Mouse (Mus musculus) forebrain, embryonic 14.5 days (tissue): ENCODE data around the gene Ubtd2. TPM values are rescaled to one million over a fixed set of nuclear protein-coding genes. Genes with fewer than 3 reads are reported as not detected.

Experiments used
- ATAC-seq: fragments of 200-750 bp; cut with Nextera tagmentation; 2 replicates; pipeline ENCODE4 v1.8.0; 2017; ENCODE audit warnings: mild to moderate bottlenecking, moderate library complexity
- DNase-seq: peaks from one replicate; pipeline ENCODE4 v3.0.0-alpha.2; 2015; ENCODE audit warnings: low spot score
- H3K27ac ChIP-seq: fragments of 300-500 bp; sonication (generic); 2 replicates; pipeline ENCODE4 v1.5.1; 2014; ENCODE audit warnings: low read depth, mild to moderate bottlenecking, control low read depth, low read length, moderate library complexity
- H3K27me3 ChIP-seq: fragments of 300-500 bp; sonication (generic); replicated peaks from 2 replicates; pipeline ENCODE4 v1.6.1; 2014; ENCODE audit warnings: low read length, control low read depth, mixed read lengths; ENCODE audit not compliant: control insufficient read depth, insufficient read depth
- H3K36me3 ChIP-seq: fragments of 300-500 bp; sonication (generic); 2 replicates; pipeline ENCODE4 v1.6.1; 2014; ENCODE audit warnings: low read length, control low read depth; ENCODE audit not compliant: control insufficient read depth, insufficient read depth
- H3K4me1 ChIP-seq: fragments of 300-500 bp; sonication (generic); 2 replicates; pipeline ENCODE4 v1.6.1; 2014; ENCODE audit warnings: antibody characterized with exemption, low read length, control low read depth; ENCODE audit not compliant: control insufficient read depth, insufficient read depth
- H3K4me2 ChIP-seq: fragments of 300-500 bp; sonication (generic); 2 replicates; pipeline ENCODE4 v1.6.1; 2014; ENCODE audit warnings: mild to moderate bottlenecking, control low read depth, low read length
- H3K4me3 ChIP-seq: fragments of 300-500 bp; sonication (generic); 2 replicates; pipeline ENCODE4 v1.5.1; 2014; ENCODE audit warnings: low read depth, low read length, control low read depth
- H3K9ac ChIP-seq: fragments of 300-500 bp; sonication (generic); 2 replicates; pipeline ENCODE4 v1.6.1; 2014; ENCODE audit warnings: mild to moderate bottlenecking, low read length, control low read depth, moderate library complexity
- H3K9me3 ChIP-seq: fragments of 300-500 bp; sonication (generic); replicated peaks from 2 replicates; pipeline ENCODE4 v1.6.1; 2016; ENCODE audit warnings: low read length, control low read depth, mixed read lengths; ENCODE audit not compliant: control insufficient read depth
- WGBS: fragments of 180-500 bp; shearing (Covaris S2); extraction: QIAGEN DNeasy Blood & Tissue Kit; methylation state at CpG from one replicate; pipeline ENCODE4 v1.1.7; 2014; 5-methylcytosine and 5-hydroxymethylcytosine counted together
- polyA plus RNA-seq: library from polyadenylated mRNA; unstranded; fragments of >200 nt; fragmentation: Nextera tagmentation; extraction: Ambion mirVana; gene quantifications from 2 replicates; pipeline ENCODE4 v1.2.1, GENCODE M21; 2014

Gene Ubtd2
- polyA plus RNA-seq, 1 experiment from 2014 or later: 71.7 TPM

DNA sequence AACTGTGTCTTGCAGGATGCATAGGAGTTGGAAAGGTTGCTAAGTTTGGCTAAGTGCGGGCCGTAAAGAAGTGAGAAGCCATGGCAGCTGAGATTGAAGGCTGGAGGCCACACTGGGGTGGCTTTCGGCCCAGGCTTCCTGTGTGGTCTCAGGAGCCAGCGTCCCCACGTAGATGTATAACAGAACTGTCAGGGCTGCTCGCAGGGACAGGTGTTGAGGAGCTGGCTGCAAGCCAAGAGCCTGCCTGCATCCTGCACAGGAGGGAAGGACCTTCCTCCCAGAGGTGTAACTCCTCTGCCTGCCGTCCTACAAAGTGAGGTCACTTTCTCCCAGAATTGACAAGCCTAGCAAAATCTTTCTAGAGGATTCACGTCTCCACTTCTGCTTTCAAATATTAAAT is 103.5 kb downstream of the Ubtd2 start:
- no peak for DNase-seq
- H3K9ac ChIP-seq: no peak overlapping the region
- no peaks in the 10 kb centered on the region for H3K36me3 ChIP-seq
- no peaks in the 10 kb centered on the region for H3K27me3 ChIP-seq
- H3K4me1 ChIP-seq: no peaks in the 10 kb centered on the region
- H3K27ac ChIP-seq: no peak overlapping the region
- no peak overlapping the region for H3K4me2 ChIP-seq
- H3K9me3 ChIP-seq: no peaks in the 10 kb centered on the region
- no peak for ATAC-seq
- 56% methylated on average over 8 of the region's 8 CpGs for WGBS
- H3K4me3 ChIP-seq: no peak overlapping the region

DNA sequence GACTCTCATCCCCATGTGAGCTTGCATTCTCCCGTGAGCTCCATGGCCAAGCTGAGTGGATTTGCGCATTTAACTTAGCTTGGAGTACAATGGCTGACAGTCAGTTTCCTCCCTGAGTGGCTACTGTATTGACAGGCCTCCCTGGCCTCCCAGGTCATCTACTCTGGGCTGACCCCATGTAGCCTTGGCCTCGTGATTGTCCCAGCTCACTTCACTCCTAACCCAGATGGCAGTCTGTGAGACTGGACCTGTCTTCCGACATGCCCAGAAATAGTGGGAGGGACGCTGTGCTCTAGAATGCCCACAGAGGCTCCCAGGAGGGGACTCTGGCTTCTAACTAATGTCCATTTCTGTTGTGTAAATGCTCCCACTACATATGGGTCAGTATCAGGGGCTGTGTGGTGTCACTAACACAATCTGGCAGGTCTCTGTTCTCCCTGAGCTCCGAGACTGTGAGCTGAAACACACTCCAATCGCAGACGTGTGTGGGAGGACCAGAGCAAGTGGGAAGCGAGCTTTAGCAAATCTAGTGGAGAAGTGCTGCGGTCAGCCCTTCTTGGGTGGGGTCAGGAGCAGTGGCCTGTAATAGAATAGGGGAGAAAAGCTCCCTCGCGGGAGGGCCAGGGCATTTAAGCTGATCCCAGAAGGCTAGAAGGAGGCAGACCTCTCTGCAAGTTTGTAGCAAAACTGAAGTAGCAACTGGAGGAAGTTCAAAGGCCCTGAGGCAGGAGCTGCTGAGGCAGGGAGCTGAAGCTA is 105.0 kb downstream of the Ubtd2 start:
- WGBS: 86% methylated on average over 12 of the region's 12 CpGs
- Histone ChIP-seq H3K4me1 (no peaks in the 10 kb centered on the region), H3K4me2 (no peak overlapping the region), H3K9me3 (no peaks in the 10 kb centered on the region), H3K27me3 (no peaks in the 10 kb centered on the region), H3K4me3 (no peak overlapping the region), H3K36me3 (no peaks in the 10 kb centered on the region), H3K9ac (no peak overlapping the region), H3K27ac (no peak overlapping the region)
- DNase-seq (no peak), ATAC-seq (no peak)

DNA sequence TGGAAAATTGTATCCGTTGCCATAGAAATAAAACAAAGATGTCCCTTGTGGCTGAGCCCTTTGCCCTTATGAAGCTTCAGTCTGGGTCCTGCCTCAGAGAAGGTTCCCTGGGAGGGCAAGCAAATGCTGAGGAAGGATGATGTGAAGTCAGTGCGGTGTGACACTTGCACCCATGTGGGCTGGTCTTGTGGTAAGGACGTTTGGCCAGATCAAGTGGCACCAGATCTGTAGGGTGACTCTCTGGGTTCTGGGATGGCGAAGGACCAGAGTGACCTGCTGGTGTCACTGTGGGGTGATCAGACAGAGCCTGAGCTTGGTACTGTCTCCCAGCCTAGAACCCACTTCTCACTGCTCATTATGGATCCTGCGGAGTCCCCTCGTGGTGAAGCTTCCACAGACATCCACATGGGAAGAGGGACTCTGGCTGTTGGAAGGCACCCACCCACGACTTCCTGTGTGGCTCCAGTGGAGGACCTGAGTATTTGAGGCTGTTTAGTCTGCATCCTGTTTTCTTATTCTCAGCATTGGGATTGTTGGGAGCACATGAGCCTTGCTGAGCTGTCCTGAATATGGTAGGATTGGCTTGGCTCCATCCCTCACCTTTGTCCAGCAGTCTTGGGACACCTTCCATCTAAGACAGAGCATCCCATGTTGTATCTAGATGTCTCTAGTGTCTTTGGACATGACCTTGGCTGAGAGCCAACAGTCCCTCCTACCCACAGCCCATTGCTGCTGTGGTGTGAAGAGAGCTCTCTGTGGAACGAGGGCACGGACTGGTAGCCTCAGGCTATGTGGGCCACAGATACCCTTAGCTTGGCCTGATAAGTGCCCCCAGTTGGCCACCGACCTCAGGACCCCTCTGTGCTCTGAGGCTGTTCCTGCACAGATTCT is 106.5 kb downstream of the Ubtd2 start:
- Histone ChIP-seq H3K9me3 (no peaks in the 10 kb centered on the region), H3K4me3 (no peak overlapping the region), H3K4me2 (no peak overlapping the region), H3K27me3 (no peaks in the 10 kb centered on the region), H3K27ac (no peak overlapping the region), H3K4me1 (no peaks in the 10 kb centered on the region), H3K9ac (no peak overlapping the region), H3K36me3 (no peaks in the 10 kb centered on the region)
- DNase-seq (no peak), ATAC-seq (no peak)
- 75% methylated on average over 10 of the region's 10 CpGs for WGBS

DNA sequence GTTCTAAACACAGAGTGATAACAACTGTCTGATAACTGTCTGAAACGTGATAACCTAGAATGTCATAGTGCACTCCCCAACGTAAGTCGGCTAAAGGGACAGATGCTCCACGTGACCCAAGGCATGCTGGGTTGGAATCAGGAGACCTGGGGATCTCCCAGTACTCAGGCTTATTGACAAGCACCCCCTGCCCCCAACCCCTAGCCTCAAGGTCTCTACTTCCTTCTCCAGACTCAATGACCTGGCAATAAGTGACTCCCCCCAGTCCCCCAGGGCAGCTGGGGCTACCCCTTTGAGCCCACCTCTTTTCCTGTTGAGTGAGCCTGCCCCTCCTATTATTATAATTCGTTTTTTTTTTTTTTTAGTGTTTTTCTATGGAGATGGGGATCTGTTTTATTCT is 107.5 kb downstream of the Ubtd2 start:
- Histone ChIP-seq H3K36me3 (no peaks in the 10 kb centered on the region), H3K9me3 (no peaks in the 10 kb centered on the region), H3K4me3 (no peak overlapping the region), H3K9ac (no peak overlapping the region), H3K4me2 (no peak overlapping the region), H3K4me1 (no peaks in the 10 kb centered on the region), H3K27ac (no peak overlapping the region), H3K27me3 (no peaks in the 10 kb centered on the region)
- DNase-seq (no peak), ATAC-seq (no peak)
- WGBS: 75% methylated on average over 5 of the region's 5 CpGs

DNA sequence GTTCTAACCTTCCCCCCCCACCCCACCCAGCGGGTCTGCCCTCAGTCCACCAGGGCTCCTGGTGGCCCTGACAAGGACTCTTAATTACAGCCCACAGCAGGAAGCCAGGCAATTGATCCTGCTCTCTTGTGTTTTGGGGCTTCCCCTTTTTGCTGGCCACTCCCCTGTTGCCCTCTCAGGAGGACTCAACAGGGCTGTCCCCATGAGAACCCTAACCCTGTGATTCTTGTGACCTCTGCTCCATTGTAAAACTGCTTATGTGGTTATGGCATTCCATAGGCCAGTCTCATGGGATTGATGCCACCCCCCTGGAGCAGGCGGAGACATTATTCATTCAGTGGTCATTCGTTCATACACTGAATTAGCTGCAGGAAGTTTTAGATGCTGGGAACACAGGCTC is 108.5 kb downstream of the Ubtd2 start:
- Histone ChIP-seq H3K27me3 (no peaks in the 10 kb centered on the region), H3K4me2 (no peak overlapping the region), H3K36me3 (no peaks in the 10 kb centered on the region), H3K9ac (no peak overlapping the region), H3K4me1 (no peaks in the 10 kb centered on the region), H3K4me3 (no peak overlapping the region), H3K27ac (no peak overlapping the region), H3K9me3 (no peaks in the 10 kb centered on the region)
- DNase-seq (no peak), ATAC-seq (no peak)
- WGBS: 21% methylated on average over 3 of the region's 3 CpGs

DNA sequence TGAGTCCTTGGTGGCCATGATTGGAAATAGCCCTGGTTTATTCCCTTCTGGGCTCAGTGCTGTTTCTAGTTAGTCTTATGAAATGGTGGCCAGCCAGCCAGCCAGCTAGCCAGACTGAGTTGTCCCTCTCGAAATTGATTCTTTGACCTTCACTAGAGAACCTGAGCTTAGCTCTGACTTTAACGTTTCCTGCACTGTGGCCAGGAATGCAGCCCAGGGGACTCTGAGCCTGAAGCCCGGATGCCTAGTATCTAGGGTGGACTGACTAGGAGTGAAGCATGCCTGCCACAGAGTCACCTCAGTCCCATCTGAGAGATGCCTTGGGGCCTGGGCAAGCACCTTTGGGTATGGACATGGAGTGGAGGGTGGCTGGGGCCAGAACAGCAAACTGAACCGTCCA is 109.5 kb downstream of the Ubtd2 start:
- Histone ChIP-seq H3K9ac (no peak overlapping the region), H3K27ac (no peak overlapping the region), H3K4me1 (no peaks in the 10 kb centered on the region), H3K4me3 (no peak overlapping the region), H3K27me3 (no peaks in the 10 kb centered on the region), H3K36me3 (no peaks in the 10 kb centered on the region), H3K9me3 (no peaks in the 10 kb centered on the region), H3K4me2 (no peak overlapping the region)
- no peak for DNase-seq
- ATAC-seq: no peak
- 77% methylated on average over 4 of the region's 4 CpGs for WGBS

DNA sequence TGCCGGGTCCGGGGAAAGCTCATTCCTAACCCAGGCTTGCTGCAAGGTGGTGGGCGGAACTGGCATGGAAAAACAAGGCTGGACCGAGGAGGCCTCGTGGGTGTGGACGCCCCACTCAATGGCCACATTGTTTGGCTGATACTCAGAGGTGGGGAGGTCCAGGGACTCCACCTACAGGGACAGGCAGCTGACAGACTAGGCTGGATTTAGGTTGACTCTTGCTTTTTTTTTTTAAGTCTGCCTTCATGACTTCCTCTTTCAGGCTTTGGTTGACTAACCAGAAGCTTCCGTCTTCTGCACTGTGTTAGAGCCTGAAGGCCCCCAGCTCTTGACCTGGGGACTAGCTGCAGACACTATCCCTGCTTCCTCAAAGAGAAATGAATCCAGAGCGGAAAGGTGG is 109.9 kb downstream of the Ubtd2 start:
- no peak overlapping the region for H3K27ac ChIP-seq
- H3K9me3 ChIP-seq: no peaks in the 10 kb centered on the region
- no peak overlapping the region for H3K9ac ChIP-seq
- no peaks in the 10 kb centered on the region for H3K36me3 ChIP-seq
- no peak overlapping the region for H3K4me3 ChIP-seq
- no peaks in the 10 kb centered on the region for H3K4me1 ChIP-seq
- ATAC-seq (no peak), DNase-seq (no peak)
- WGBS: 59% methylated on average over 8 of the region's 8 CpGs
- H3K27me3 ChIP-seq: no peaks in the 10 kb centered on the region
- no peak overlapping the region for H3K4me2 ChIP-seq

DNA sequence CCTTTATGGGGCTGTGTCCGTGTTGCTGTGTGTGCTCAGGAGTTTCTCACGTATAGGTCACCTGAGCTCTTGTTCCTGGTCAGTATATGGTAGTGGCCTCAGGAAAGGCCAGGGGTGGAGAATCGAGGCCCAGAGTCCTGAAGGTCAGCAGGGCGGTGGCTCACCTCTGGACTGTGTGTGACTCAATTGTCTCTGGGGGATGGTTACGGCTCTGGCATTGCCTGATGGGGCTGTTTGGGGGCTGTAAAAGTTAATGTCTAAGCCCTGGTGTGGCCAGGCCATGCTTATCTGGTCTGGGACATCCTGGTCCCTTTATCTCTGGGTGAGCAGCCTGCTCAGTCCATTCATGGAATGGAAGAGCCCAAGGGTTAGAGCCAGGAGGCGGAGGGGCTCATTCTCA is 111.0 kb downstream of the Ubtd2 start:
- no peak overlapping the region for H3K4me3 ChIP-seq
- no peaks in the 10 kb centered on the region for H3K36me3 ChIP-seq
- no peaks in the 10 kb centered on the region for H3K4me1 ChIP-seq
- no peak overlapping the region for H3K27ac ChIP-seq
- H3K9ac ChIP-seq: no peak overlapping the region
- H3K27me3 ChIP-seq: no peaks in the 10 kb centered on the region
- no peaks in the 10 kb centered on the region for H3K9me3 ChIP-seq
- no peak overlapping the region for H3K4me2 ChIP-seq
- no peak for DNase-seq
- no peak for ATAC-seq
- WGBS: 92% methylated on average over 6 of the region's 6 CpGs
